Mouse (Mus musculus): ENCODE data around the gene Plekha5. TPM values are rescaled to one million over a fixed set of nuclear protein-coding genes. Genes with fewer than 3 reads are reported as not detected.
"Not testable (repeated sequence)": the region's sequence is repeated elsewhere in the genome, so short reads cannot be mapped to it uniquely, and the experiment has no call there.

Gene Plekha5
- polyA plus RNA-seq, 1 experiment from 2014 or later: 62.1 TPM

DNA sequence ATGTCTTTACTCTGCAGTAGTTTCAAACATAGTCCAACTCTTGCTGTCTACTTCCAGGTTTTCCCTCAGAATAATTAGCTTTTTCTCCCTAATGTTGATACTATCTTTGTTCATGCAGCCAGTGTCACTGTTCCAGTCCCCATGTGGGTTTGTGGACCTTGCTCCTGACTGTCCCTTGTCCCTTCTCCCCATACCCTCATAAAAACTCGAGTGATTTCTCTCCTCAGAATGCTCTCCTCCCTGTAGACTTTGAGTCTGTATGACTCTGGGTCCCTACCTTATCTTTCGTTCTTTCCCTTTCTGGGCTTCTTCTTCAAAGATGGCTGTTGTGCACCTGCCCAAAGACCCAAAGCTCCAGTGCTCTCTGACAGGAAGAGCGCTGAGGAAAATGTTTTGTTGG is 64.8 kb downstream of the Plekha5 start:
- DNase-seq (ENCODE audit: low spot score) (no peak), ATAC-seq (replicated peaks; ENCODE audit: low FRiP score, low TSS enrichment, low read depth) (no peak)
- WGBS: 83% methylated on average over 3 of the region's 3 CpGs
- Histone ChIP-seq H3K4me3 (ENCODE audit: low read depth, low read length) (no peak overlapping the region), H3K27me3 (replicated peaks; ENCODE audit: control insufficient read depth, insufficient read depth, low read length) (no peaks in the 10 kb centered on the region), H3K4me2 (ENCODE audit: low read length) (no peak overlapping the region), H3K9ac (ENCODE audit: low read length) (no peak overlapping the region), H3K4me1 (replicated peaks; ENCODE audit: control insufficient read depth, insufficient read depth, low read length) (peaks cover 23% of the 10 kb centered on the region), H3K27ac (ENCODE audit: low read depth) (no peak overlapping the region), H3K9me3 (ENCODE audit: control insufficient read depth, low read length) (no peaks in the 10 kb centered on the region), H3K36me3 (ENCODE audit: control insufficient read depth, insufficient read depth, low read length) (no peaks in the 10 kb centered on the region)

DNA sequence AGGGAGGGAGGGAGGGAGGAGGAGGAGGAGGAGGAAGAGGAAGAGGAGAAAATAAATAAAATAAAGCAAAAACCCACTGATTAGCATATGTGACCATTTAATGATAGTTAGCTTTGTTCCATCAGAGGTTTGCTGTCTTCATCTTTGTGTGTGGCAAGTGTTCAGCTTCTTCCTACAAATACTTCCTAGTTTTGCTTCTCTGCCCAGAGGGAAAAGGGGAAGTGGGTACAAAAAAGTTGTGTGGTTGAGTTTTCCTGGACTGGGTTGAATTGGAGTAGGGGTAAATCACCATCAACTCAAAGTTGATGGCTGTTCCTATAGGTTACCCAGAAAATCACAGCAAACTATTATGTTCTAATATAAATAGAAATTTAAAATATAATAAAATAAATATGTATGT is 65.7 kb downstream of the Plekha5 start:
- Histone ChIP-seq H3K27ac (ENCODE audit: low read depth) (no peak overlapping the region), H3K36me3 (ENCODE audit: control insufficient read depth, insufficient read depth, low read length) (no peaks in the 10 kb centered on the region), H3K4me3 (ENCODE audit: low read depth, low read length) (no peak overlapping the region), H3K4me2 (ENCODE audit: low read length) (no peak overlapping the region), H3K4me1 (replicated peaks; ENCODE audit: control insufficient read depth, insufficient read depth, low read length) (peaks cover 23% of the 10 kb centered on the region), H3K9me3 (ENCODE audit: control insufficient read depth, low read length) (no peaks in the 10 kb centered on the region), H3K9ac (ENCODE audit: low read length) (no peak overlapping the region), H3K27me3 (replicated peaks; ENCODE audit: control insufficient read depth, insufficient read depth, low read length) (no peaks in the 10 kb centered on the region)
- ATAC-seq (replicated peaks; ENCODE audit: low FRiP score, low TSS enrichment, low read depth): no peak
- DNase-seq (ENCODE audit: low spot score): no peak

DNA sequence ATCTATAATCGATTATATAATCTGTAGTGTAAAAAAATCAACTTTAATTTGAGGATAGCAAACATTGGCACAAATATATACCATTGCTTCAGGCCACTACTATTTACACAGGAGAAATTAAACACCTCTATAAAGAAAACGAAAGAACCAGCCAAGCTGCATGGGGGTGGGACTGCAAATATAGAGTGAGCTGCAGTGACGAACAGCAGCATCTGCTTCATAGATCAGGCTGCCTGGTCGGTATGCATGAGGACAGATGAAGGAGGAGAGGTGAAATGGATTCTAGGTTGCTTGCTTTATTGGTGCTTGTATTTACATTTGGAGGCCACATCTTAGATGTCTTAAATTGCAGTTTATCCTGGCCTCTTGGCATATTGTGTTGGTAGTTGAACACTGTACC is 66.4 kb downstream of the Plekha5 start:
- Histone ChIP-seq H3K9me3 (ENCODE audit: control insufficient read depth, low read length) (no peaks in the 10 kb centered on the region), H3K4me1 (replicated peaks; ENCODE audit: control insufficient read depth, insufficient read depth, low read length) (peaks cover 23% of the 10 kb centered on the region), H3K27me3 (replicated peaks; ENCODE audit: control insufficient read depth, insufficient read depth, low read length) (no peaks in the 10 kb centered on the region), H3K27ac (ENCODE audit: low read depth) (no peak overlapping the region), H3K4me3 (ENCODE audit: low read depth, low read length) (no peak overlapping the region), H3K4me2 (ENCODE audit: low read length) (no peak overlapping the region), H3K9ac (ENCODE audit: low read length) (no peak overlapping the region), H3K36me3 (ENCODE audit: control insufficient read depth, insufficient read depth, low read length) (no peaks in the 10 kb centered on the region)
- ATAC-seq (replicated peaks; ENCODE audit: low FRiP score, low TSS enrichment, low read depth) (no peak), DNase-seq (ENCODE audit: low spot score) (no peak)
- WGBS: 47% methylated on average over 4 of the region's 4 CpGs

DNA sequence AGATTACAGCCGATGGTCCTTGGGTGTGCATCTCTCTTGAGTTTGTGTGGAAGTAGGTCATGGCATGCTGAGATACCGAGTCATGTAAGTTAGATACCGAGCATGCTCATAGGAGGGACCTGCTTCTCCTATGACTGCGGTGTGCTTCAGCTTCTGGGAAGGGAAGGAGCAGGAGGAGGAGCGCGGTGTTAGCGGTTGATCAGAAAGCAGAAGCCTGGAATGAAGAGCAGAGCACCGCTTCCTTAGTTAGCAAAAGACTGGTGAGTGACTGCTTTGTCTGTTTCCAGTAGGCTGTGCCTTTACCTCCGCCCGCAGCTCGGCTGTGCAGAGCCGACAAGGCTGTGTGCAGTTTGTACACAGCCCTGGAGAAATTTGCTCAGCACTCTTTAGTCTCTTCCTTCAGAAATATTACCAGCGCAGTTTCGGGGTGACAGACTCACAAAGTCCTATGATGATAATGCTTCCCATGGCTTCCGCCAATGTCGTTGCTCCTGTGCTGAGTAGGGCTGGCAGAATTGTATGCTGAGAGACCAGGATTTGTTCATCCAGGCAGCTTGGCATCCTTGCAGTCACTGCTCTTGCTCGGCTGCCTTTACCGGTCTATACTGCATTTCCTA is 67.2 kb downstream of the Plekha5 start:
- Histone ChIP-seq H3K27me3 (replicated peaks; ENCODE audit: control insufficient read depth, insufficient read depth, low read length) (no peaks in the 10 kb centered on the region), H3K9ac (ENCODE audit: low read length) (no peak overlapping the region), H3K27ac (ENCODE audit: low read depth) (no peak overlapping the region), H3K9me3 (ENCODE audit: control insufficient read depth, low read length) (no peaks in the 10 kb centered on the region), H3K36me3 (ENCODE audit: control insufficient read depth, insufficient read depth, low read length) (no peaks in the 10 kb centered on the region), H3K4me3 (ENCODE audit: low read depth, low read length) (no peak overlapping the region), H3K4me2 (ENCODE audit: low read length) (peak overlapping the region; percentile 7; the same call in 1 of the 2 replicates), H3K4me1 (replicated peaks; ENCODE audit: control insufficient read depth, insufficient read depth, low read length) (peaks cover 22% of the 10 kb centered on the region)
- ATAC-seq (replicated peaks; ENCODE audit: low FRiP score, low TSS enrichment, low read depth) (no peak), DNase-seq (ENCODE audit: low spot score) (no peak)
- 53% methylated on average over 18 of the region's 18 CpGs for WGBS

DNA sequence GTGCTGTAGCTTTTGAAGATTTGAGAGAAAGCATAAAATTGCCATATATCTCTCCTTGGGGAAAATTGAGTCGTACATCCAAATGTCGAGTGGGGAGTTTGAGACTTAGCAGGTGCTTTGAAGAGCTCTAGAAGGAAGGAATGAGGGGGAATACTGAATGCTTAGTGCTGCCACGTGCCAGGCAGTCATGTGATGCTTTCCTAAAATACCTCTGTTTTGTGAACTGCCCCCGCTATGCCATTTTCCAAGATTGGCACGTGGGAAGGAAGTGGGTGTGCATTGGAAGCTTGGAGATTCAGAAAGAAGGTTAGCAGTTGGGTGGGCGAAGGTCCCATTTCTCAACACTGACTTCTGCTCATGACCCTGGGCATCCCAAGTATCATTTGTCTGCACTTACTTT is 68.2 kb downstream of the Plekha5 start:
- ATAC-seq (replicated peaks; ENCODE audit: low FRiP score, low TSS enrichment, low read depth): no peak
- WGBS: 56% methylated on average over 6 of the region's 6 CpGs
- no peak overlapping the region for H3K27ac ChIP-seq (ENCODE audit: low read depth)
- H3K4me3 ChIP-seq (ENCODE audit: low read depth, low read length): no peak overlapping the region
- H3K36me3 ChIP-seq (ENCODE audit: control insufficient read depth, insufficient read depth, low read length): no peaks in the 10 kb centered on the region
- no peak overlapping the region for H3K9ac ChIP-seq (ENCODE audit: low read length)
- no peaks in the 10 kb centered on the region for H3K27me3 ChIP-seq (replicated peaks; ENCODE audit: control insufficient read depth, insufficient read depth, low read length)
- no peak overlapping the region for H3K4me2 ChIP-seq (ENCODE audit: low read length)
- no peaks in the 10 kb centered on the region for H3K9me3 ChIP-seq (ENCODE audit: control insufficient read depth, low read length)
- peaks cover 15% of the 10 kb centered on the region for H3K4me1 ChIP-seq (replicated peaks; ENCODE audit: control insufficient read depth, insufficient read depth, low read length)
- DNase-seq (ENCODE audit: low spot score): no peak

DNA sequence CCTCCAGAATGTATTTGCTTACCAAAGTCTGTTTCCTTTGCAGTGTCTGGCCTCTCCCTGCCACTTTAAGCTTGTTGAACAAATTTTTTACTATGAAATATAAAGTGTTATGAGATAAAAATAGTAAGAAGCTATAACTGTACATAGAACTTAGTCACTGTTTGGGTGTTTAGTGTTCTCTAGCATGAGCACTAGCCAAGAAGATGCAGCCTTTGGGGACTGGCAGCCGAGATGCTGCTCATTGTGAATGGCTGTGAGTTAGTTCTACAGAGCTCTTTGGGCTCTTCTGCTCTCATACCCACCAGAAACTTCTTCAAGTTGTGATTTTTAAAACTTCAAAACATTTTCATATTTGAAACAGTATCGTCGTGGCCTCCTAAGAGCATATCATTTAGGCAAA is 74.2 kb downstream of the Plekha5 start:
- no peaks in the 10 kb centered on the region for H3K4me1 ChIP-seq (replicated peaks; ENCODE audit: control insufficient read depth, insufficient read depth, low read length)
- 81% methylated on average over 3 of the region's 3 CpGs for WGBS
- DNase-seq (ENCODE audit: low spot score) (no peak), ATAC-seq (replicated peaks; ENCODE audit: low FRiP score, low TSS enrichment, low read depth) (no peak)
- H3K4me3 ChIP-seq (ENCODE audit: low read depth, low read length): no peak overlapping the region
- peaks cover 4% of the 10 kb centered on the region; the same call in 1 of the 2 replicates for H3K36me3 ChIP-seq (ENCODE audit: control insufficient read depth, insufficient read depth, low read length)
- H3K4me2 ChIP-seq (ENCODE audit: low read length): no peak overlapping the region
- no peaks in the 10 kb centered on the region for H3K27me3 ChIP-seq (replicated peaks; ENCODE audit: control insufficient read depth, insufficient read depth, low read length)
- no peaks in the 10 kb centered on the region for H3K9me3 ChIP-seq (ENCODE audit: control insufficient read depth, low read length)
- no peak overlapping the region for H3K9ac ChIP-seq (ENCODE audit: low read length)
- H3K27ac ChIP-seq (ENCODE audit: low read depth): no peak overlapping the region

DNA sequence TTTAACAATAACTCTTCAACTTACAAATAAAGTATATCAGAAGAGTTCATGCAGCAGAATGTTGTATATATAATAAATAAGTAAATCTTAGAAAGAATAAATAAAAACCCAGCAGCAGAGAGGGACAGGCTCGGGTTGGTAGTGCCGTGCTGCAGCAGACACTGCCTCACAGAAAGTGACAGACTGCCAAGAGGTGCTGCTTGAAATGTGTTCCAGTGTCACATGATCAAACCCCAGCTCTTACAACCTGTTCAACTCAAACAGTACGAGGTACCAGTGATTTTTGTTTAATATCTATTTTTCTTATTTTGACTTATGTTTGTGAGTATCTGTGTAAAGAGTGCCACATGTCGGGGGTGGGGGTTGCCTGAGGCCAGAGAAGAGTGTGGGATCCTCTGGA is 75.1 kb downstream of the Plekha5 start:
- Histone ChIP-seq H3K27ac (ENCODE audit: low read depth) (no peak overlapping the region), H3K4me3 (ENCODE audit: low read depth, low read length) (no peak overlapping the region), H3K4me2 (ENCODE audit: low read length) (no peak overlapping the region), H3K4me1 (replicated peaks; ENCODE audit: control insufficient read depth, insufficient read depth, low read length) (no peaks in the 10 kb centered on the region), H3K36me3 (ENCODE audit: control insufficient read depth, insufficient read depth, low read length) (peaks cover 4% of the 10 kb centered on the region; the same call in 1 of the 2 replicates), H3K27me3 (replicated peaks; ENCODE audit: control insufficient read depth, insufficient read depth, low read length) (no peaks in the 10 kb centered on the region), H3K9ac (ENCODE audit: low read length) (no peak overlapping the region), H3K9me3 (ENCODE audit: control insufficient read depth, low read length) (no peaks in the 10 kb centered on the region)
- WGBS: 67% methylated on average over 4 of the region's 4 CpGs
- DNase-seq (ENCODE audit: low spot score) (no peak), ATAC-seq (replicated peaks; ENCODE audit: low FRiP score, low TSS enrichment, low read depth) (no peak)

DNA sequence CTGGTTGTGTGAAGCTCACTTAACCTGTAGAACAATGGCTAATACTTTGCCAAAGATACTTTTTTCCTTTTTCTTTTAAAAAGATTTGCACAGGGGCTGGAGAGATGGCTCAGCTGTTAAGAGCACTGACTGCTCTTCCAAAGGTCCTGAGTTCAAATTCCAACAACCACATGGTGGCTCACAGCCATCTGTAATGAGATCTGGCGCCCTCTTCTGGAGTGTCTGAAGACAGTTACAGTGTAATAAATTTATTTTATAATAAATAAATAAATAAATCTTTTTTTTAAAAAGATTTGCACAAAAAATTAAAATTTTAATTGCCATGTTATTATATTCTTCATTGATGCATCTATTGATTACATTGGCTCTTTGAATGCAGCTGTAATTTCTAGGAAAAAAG is 77.0 kb downstream of the Plekha5 start:
- 78% methylated on average over 1 of the region's 1 CpGs for WGBS
- H3K9me3 ChIP-seq (ENCODE audit: control insufficient read depth, low read length); H3K4me2 ChIP-seq (ENCODE audit: low read length); H3K36me3 ChIP-seq (ENCODE audit: control insufficient read depth, insufficient read depth, low read length); H3K9ac ChIP-seq (ENCODE audit: low read length); H3K27ac ChIP-seq (ENCODE audit: low read depth); H3K27me3 ChIP-seq (replicated peaks; ENCODE audit: control insufficient read depth, insufficient read depth, low read length); H3K4me3 ChIP-seq (ENCODE audit: low read depth, low read length); ATAC-seq (replicated peaks; ENCODE audit: low FRiP score, low TSS enrichment, low read depth); H3K4me1 ChIP-seq (replicated peaks; ENCODE audit: control insufficient read depth, insufficient read depth, low read length); DNase-seq (ENCODE audit: low spot score): not testable (repeated sequence)

DNA sequence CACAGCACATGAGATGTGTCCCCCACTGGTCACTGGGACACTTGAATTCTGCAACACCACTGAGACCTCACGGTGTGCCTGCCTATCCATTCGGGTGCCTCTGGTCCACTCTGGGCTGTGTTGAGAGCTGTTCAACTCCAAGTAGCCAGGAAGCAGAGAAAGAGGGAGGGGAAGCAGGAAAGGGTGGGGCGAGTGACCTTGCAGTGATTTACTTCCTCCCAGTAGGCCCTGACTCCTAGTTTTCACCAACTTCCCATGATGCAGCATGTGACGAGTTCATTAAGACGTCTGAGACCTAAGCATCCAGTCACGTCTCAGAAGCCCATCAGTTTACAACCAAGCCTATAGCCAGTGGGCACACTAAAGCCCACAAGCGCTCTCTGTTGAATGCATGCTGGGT is 78.0 kb downstream of the Plekha5 start:
- Histone ChIP-seq H3K9ac (ENCODE audit: low read length) (no peak overlapping the region), H3K4me3 (ENCODE audit: low read depth, low read length) (no peak overlapping the region), H3K27me3 (replicated peaks; ENCODE audit: control insufficient read depth, insufficient read depth, low read length) (no peaks in the 10 kb centered on the region), H3K4me1 (replicated peaks; ENCODE audit: control insufficient read depth, insufficient read depth, low read length) (peaks cover 13% of the 10 kb centered on the region), H3K4me2 (ENCODE audit: low read length) (no peak overlapping the region), H3K36me3 (ENCODE audit: control insufficient read depth, insufficient read depth, low read length) (peaks cover 4% of the 10 kb centered on the region; the same call in 1 of the 2 replicates), H3K27ac (ENCODE audit: low read depth) (no peak overlapping the region), H3K9me3 (ENCODE audit: control insufficient read depth, low read length) (no peaks in the 10 kb centered on the region)
- ATAC-seq (replicated peaks; ENCODE audit: low FRiP score, low TSS enrichment, low read depth): no peak
- no peak for DNase-seq (ENCODE audit: low spot score)
- WGBS: 90% methylated on average over 7 of the region's 7 CpGs

Measured in intestine, embryonic 14.5 days (tissue).